Mouse (Mus musculus): Measurements from ENCODE around the gene Rab11fip5. TPM values are rescaled to one million over a fixed set of nuclear protein-coding genes. Genes with fewer than 3 reads are reported as not detected.

The Rab11fip5 gene
- polyA plus RNA-seq, 1 experiment: 22.4 TPM

DNA sequence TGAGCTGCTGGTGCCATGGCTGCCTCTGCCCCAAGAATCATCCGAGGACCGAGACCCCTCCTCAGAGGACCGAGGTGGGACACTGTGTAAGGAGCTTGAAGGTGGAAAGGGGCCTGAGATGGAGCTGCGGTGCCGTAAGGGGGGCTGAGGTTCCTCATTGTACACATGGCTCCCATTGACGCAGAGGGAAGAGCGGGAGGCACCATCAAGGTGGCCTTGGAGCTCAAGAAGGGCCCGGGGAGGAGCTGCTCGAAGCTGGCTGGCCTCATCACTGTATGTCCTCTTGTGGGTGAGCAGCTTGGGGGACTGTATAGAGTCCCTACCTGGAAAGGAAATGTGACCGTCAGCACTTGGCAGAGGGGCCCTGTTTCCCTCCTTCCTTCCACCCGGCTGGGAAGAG, 26.3 kb downstream of the Rab11fip5 start:
- no peak for DNase-seq (ENCODE audit: low read depth)

DNA sequence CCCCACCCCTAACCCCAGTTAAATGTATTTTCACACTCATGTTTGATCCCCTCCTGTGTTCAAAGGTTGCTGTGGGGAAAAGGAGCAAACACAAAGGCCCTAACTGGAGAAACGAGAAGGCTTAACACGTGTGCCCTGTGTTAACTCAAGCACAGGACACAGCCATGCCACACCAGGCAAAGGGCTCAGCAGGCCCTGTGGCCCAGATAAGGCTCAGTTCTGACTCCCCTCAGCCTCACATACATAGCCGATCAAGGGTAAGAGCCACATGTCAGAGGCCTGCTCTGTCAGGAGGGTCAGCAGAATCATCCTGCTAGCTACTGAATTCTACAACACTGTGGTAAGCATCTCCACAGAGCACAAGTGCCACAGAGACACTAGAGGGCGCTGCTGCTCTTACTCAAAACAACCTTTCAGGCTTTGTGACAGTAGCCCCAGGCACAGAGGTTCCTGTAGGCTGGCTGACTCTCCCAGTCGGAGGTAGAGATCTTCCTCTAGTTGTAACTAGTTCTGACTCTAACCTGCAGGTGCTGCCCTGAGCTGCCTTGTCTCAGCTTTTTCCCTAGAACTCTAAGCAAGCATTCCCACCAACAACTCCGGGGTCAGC, 28.3 kb downstream of the Rab11fip5 start:
- DNase-seq (ENCODE audit: low read depth): no peak

DNA sequence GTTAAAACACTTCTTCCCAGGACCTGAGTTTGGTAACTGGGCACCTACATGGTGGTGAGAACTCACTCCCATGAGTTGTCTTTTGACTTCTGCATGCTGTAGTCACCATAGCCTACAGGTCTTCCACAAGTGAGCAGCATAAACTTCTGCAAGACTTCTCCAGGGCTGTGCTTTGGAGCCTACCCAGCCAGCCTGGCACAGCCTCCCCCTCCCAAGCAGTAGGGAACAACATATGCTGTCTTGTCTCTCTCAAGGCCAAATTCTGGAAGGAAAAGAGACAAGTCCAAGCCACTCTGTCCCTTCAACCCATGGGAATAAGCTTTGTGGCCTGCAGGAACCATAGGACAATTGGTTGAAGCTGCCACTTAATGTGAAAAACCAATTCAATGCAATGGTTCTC, 29.5 kb downstream of the Rab11fip5 start:
- DNase-seq (ENCODE audit: low read depth): no peak

DNA sequence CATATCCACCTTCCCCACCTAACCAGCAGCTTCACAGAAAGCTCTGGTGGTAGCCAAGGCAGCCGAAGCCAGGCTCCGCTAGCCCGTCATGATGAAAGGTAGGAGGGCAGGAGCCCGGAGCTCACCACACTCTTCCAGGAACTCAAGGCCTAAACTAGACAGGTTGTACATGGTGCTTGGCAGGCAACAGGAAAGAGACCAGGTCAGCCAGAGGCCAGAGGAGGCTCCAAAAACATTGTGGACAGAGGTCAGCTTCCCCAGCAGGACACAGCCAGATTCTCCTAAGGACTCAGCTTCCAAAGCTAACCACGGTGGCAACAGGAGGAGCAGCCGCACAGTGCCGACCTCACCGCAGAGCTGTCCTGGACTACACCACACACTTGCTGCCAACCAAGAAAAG, 31.4 kb downstream of the Rab11fip5 start:
- no peak for DNase-seq (ENCODE audit: low read depth)

DNA sequence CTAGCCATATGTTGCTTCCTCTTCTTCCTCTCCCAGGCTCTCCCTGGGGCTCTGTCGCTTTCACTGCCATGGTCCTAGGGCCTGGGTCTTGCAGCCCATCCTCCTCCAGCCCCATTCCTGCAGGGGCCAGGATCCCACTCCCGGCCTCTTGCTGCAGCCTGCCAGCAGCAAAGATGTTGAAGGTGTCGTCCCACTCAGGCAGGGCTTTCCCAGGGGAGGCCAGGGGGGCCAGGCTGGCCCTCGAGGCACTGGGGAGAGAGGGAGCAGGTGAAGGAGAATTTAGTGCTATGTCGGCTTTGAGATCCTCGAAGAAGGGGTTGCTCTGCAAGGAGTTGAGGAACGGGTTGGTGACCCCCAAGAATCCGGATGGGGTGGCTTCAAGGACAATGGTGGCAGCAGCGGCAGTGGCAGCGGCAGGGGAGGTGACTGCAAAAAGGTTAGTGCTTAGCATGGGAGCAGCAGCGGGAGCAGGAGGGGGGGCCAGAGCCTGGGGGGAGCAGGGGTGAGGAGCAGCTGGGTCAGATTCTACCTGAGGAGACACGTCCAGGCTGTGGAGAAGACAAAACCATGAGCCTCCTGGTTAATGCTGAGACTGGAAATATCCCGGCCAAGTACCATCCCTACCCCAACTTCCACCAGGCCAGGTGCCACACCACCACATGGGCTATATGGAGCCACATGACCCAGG, 32.5 kb downstream of the Rab11fip5 start:
- no peak for DNase-seq (ENCODE audit: low read depth)

DNA sequence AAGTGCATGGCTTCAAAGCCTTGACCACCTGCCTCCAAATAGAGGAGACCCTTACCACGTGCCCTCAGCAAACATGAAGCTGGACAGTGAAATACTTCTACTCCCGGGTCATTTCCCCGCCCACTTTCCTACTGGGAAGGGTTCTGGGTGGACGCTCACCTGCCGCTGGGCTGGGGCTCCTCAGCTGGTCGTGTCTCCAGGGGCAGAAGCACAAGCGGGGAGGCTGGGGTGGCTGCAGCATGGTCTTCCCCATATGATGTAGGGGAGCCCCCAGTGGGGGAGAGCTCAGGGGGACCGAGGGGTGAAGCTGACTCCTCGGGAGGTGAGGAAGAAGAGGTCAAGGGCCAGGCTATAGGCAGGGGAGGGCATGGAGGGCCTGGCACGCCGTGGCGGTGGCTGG, 34.2 kb downstream of the Rab11fip5 start:
- DNase-seq (ENCODE audit: low read depth): no peak

DNA sequence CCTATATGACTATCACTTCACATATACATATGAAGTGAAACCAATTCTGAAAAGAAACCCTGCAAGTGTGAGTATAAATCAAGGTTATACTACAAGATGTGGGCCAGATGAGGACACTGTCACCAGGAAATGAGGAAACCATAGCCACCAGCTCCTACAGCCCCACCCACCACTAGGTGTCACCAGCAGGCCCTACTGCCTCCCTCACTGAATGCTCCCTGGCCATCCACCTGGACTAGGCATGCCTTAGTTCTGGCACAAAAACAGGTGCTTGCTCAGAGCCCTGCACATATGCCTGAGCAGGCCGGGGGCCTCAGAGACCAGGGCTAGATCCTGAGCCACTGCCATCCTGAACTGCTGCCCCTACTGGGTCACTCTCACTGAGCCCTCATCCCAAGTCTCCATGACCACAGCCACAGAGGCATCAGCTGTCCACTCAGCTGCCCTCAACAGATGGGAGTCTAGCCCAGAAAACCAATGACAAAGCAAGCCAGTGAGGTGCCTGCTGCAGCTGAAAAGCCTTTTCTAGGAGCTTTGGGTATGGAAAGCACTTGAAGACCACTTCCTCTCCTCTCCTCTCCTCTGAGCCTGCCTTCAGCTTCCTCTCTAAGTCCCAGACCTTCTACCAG, 35.0 kb downstream of the Rab11fip5 start:
- no peak for DNase-seq (ENCODE audit: low read depth)

DNA sequence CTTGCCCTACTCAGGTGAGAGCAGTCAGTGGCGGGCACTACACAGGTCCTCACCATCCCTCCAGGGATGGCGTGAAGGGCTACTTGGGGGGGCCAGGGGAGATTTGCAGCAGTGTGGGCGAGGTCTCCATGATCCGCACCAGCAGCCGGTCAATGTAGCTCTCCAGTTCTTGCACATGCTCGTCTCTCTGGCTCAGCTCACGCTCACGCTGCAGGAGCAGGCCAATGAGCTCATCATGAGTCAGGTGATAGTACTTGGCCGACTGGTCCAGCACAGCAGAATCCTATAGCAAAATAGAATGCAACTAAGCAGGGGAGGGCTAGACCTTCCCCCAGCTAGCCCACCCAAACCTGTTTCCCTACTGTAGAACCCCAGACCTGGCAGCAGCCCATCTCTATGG, 37.5 kb downstream of the Rab11fip5 start:
- no peak for DNase-seq (ENCODE audit: low read depth)

DNA sequence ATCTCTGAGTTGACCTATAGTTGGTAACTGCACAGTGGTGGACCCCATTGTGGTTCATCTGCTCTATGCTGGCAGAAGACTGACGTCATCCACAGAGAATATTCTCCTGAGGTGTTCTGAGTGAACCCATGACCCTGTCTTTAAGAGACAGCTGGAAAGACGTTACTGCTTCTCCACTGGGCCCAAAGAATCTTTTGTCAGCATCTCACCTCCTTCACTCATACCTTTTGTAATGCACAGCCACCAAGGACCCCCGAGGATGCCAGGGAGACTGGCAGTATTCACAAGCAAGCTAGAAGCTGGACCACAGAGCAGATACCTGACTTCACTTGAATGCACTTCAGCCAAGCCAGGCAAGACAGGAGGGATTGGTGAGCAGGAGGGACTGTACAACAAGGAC, 39.1 kb downstream of the Rab11fip5 start:
- DNase-seq (ENCODE audit: low read depth): no peak

DNA sequence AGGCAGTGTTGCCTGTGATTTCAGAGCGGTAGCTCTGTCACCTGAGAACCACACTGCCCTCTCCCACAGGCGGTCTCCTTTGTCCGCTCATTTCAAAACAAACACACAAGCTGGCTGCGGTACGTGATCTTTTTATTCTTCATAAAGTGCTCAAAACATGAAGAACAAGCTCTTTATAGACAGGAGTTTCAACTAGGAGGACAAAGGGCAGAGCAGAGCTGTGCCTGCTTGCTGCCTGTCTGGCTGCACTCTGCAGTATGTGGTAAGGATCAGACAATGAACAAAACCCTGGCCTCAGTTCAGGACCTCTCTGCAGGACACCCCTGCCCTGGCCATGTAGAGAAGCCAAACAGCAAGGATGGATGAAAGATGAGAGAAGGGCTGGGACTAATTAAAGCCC, 39.6 kb downstream of the Rab11fip5 start:
- no peak for DNase-seq (ENCODE audit: low read depth)

DNA sequence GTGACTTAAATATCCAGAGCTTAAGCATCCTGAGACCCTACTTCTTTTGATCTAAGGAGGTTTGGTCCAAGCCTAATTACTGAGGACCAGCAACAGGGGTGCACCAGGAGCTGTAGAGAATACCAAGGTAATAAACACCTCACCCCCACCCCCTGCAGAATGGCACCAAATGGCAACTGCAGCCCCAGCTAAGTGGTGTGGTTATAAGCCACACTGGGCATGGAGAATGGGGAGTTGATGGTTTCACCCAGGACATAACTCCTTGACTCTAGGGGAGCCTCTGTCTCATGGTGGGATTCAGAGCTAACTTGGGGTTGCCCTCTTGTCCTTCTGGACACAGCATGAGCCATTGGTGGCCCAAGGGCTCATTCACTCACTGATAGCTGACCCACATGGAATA, 40.2 kb downstream of the Rab11fip5 start:
- no peak for DNase-seq (ENCODE audit: low read depth)

DNA sequence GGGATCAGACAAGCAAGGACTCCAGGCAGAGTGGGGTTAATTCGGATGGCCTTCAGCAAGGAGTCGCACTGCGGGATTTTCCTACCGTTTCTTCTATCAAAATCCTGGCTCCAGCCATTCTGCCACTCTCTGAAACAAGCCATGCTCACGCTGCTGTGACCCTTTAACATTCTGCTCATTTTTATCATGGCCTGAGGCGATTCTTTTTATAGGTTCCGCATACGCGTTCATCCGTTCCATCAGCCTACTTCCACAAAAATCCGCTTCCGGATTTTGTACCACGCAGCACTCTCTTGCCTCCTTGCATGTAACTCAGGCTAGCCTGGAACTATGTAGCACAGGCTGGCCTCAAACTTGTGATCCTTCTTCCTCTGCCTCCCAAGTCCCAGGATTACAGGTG, 40.7 kb downstream of the Rab11fip5 start:
- DNase-seq (ENCODE audit: low read depth): no peak

DNA sequence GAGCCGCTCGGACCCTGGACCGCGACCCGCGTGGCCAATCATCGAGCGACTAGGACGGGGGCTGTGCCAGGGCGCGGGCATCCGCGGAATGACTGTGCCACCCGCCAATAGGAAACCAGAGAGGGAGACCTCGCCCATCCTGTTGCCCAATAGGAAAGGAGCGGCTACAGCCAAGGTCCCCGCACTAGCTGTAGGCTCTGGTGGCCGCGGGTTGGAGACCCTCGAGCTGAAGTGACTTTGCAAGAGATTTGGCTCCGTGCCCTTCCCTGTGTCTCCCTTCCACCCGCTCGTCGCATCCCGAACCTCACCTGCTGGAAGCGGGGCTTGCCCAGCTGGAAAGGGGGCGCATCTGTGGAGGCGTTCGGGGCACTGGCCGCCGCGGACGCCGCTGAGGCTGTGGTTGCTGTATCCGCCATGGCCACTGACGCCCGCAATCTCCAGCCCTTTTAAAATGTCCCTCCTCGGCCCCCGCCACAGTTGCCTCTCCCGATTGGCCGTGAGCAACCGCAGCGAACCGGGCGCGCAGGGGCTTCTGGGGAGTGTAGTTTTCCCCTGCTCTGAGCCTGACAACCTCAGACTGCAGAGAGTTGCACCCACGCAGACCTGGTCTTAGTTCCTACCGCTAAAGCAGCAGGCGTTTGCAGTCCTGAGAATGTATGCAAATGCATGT, 41.3 kb downstream of the Rab11fip5 start, which contains the start of gene Sfxn5:
Gene Sfxn5 (minus strand): TSS at position 423 of the 670 bp plus-strand sequence.
- DNase-seq (ENCODE audit: low read depth): no peak

DNA sequence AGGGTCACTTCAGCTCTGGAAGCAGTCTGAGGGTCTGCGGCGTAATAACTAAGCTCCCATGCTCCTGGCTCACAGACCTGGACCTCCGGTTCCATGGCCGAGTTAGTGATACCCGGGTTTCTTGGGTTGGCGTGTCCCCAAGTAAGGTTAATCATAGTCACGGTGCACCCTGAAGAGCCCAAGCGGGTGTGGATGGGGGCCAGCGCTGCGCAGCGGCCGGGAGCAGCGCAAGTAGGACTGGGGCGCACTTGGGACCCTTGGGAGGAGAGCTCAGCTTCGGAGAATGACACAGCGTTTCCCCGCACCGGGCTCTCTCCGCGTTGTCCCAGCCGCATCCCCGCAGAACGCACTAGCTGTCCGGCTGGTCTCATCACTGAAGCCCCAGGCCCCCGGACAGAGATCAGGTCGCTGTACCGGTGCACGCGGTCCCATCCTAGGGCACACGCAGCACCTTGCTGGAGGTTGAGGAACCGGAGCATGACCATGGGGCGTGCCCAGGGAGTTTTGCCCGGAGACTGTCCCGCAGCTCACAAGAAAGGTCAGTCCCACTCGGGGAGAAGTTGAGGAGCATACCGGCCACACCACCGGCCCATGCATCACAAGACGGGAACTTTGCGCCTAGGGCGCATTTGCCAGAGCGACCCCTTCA, 42.0 kb downstream of the Rab11fip5 start:
- DNase-seq (ENCODE audit: low read depth): no peak

DNA sequence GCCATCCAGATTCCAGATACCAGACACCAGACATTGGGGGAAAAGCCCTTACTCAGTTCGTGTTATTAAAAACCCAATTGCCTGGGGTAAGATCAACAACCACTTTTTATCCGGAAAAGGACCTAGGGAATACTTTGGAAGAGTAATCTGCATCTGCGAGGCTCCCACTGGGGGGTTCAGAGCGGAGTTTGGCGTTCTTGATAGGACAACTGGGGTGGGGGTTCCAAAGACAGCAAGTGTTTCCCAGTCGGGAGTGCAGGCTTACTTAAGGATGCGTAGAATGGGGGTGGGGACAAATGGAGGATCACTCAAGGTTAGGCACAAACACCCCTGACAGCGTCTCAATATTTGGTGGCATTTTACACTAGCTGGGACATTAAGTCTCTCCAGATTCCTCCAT, 42.7 kb downstream of the Rab11fip5 start:
- DNase-seq (ENCODE audit: low read depth): no peak

DNA sequence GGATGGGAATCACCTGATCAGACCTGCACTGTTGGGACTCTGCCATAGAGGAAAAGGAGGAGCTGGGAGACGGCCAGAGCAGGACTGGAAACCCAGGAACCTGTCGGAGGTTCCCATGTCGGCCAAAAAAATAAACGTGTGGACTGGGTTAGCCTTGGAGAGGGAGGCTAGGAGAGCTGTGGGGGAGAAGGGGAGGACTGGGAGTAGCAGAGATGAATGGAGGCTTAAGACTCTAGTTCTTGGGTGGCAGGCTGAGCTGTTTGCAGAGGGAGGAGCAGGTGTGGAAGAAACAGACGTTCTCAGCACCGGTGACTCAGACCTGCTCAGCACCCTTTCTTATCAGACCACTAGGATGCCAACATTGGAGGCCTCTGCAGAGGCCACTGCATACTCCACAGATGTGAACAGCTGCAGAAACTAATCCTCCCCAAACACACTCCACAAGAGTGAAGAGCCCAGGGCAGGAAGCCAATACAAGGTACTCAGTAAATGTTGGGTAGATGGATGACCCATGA, 43.2 kb downstream of the Rab11fip5 start:
- no peak for DNase-seq (ENCODE audit: low read depth)

DNA sequence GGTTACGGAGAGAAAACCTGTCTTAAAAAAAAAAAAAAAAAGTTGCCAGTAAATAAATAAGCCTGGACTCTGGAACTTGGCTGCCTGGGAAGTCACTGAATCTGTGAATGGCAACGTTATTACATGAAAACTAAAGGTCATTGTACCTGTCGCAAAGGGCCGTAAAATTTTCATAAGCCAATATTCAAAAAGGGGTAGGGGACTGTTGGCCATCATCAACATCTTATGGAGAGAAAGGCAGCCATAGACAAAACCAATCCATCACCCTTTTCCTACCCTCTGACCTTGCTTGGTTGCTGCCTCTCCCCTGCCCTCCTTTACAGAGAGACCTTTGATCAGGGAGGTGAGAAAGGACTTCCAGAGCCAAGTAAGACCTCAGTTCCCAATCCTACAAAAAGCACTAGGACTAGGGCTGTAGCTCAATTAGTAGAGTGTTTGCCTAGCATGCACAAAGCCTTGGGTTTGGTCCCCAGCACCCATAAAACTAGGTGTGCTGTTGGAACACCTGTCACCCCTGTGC, 44.7 kb downstream of the Rab11fip5 start:
- no peak for DNase-seq (ENCODE audit: low read depth)

DNA sequence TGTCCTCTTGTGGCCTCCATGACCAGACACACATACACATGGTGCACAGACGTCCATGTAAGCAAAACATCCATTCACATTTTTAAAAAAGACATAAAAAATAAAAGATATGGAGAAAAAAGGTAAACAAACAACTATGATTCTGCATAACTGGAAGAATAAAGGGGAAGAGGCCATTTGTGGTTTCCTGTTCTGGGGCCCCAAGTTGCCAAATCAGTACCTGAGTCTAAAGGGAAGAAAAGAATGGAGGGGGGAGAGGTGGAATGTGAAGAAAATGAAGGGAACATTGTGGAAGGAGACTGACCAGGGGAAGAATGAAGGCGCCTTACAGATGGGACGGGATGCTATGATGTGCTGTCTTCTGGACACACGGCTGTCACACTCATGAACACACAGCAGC, 47.9 kb downstream of the Rab11fip5 start:
- no peak for DNase-seq (ENCODE audit: low read depth)

DNA sequence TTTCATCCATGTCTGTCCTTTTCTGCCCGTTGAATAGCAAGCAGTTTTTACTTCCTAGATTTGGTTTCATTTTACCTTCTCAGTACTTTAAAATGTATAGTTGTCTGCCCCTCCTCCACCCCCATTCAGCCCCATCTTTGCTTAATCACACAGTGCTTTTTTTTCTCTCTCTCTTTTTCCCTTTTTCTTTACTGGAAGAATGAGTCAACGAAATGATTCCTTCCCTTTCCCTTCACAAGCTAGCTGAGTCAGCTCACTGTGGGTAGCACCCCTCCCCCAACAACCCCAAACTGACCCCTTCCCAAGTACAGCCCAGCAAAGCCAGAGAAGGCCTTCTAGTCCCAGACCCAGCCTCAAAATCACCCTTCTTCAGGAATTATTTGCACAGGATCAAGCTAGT, 49.3 kb downstream of the Rab11fip5 start:
- no peak for DNase-seq (ENCODE audit: low read depth)

DNA sequence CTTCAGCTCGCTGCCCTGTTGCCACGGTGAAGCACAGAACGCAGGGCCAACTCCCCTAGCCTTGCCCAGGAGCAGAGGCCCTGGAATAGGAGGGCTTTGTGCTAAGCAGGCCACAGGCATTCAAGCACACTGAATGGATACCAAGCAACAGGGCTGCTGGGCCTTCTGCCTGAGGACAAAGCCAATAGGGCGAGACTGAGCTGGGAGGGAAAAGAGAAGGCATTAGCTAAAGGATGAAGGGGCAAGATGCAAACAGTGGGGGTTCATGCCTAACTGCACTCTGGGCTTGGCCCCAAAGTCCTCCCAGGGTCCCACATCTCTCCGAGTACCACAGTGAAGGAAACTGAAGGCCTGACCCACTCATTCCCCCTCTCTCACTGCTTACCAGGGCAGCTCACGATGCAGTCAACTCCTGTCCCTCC, 54.0 kb downstream of the Rab11fip5 start:
- DNase-seq (ENCODE audit: low read depth): no peak

DNA sequence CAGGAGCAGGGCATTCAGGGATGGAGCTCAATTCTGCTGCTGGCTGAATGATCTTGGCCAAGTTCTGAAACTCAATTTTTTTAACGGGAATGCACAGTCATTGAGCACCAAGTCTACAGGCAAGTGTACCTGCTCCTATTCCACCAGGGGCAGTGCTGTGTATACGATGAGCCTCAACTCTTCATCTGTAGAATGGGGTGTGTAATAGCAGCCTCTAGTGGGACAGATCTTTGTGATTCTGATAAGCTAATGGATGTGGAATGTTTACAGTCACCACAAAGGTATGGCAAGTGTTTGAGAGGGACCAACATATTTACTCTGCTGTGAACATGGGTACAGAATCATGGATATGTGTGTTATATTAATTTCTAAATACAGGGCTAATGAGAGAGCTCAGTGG, 58.2 kb downstream of the Rab11fip5 start:
- no peak for DNase-seq (ENCODE audit: low read depth)
